Mouse (Mus musculus) olfactory bulb, adult 2 months (tissue): ENCODE results near the gene Gm28308.

ENCODE experiments used
- CTCF ChIP-seq: fragments of 200-500 bp; IDR thresholded peaks from 2 replicates; pipeline ENCODE4 v1.5.1; 2012; ENCODE audit warnings: low read depth, mild to moderate bottlenecking, low read length, moderate library complexity; ENCODE audit not compliant: insufficient read depth
- POLR2A ChIP-seq: fragments of 200-500 bp; IDR thresholded peaks from 2 replicates; pipeline ENCODE4 v1.6.1; 2012; ENCODE audit warnings: mild to moderate bottlenecking, low read depth, low read length, moderate library complexity; ENCODE audit not compliant: insufficient read depth

GRCm38 (mm10) chr6:52256956-52257355 lies 43.8 kb upstream of the Gm28308 start:
- TF ChIP-seq CTCF (0 out of 2 replicates have a peak, but pooled peaks have one; percentile 17), POLR2A (no peak)
